Mouse (Mus musculus) midbrain, embryonic 13.5 days (tissue): ENCODE measurements around the gene Pcmt1. TPM values are rescaled to one million over a fixed set of nuclear protein-coding genes. Genes with fewer than 3 reads are reported as not detected.

ENCODE experiments used
- ATAC-seq: fragments of 200-750 bp; cut with Nextera tagmentation; 2 replicates; pipeline ENCODE4 v1.8.0; 2017; ENCODE audit warnings: mild to moderate bottlenecking, moderate TSS enrichment, moderate library complexity
- H3K27ac ChIP-seq: fragments of 300-500 bp; sonication (generic); 2 replicates; pipeline ENCODE4 v1.5.1; 2015; ENCODE audit warnings: inconsistent platforms, mild to moderate bottlenecking, moderate library complexity
- H3K27me3 ChIP-seq: fragments of 300-500 bp; sonication (generic); 2 replicates; pipeline ENCODE4 v1.6.1; 2015; ENCODE audit warnings: mild to moderate bottlenecking, inconsistent platforms
- H3K36me3 ChIP-seq: fragments of 300-500 bp; sonication (generic); 2 replicates; pipeline ENCODE4 v1.6.1; 2015; ENCODE audit warnings: mild to moderate bottlenecking, inconsistent platforms
- H3K4me1 ChIP-seq: fragments of 300-500 bp; sonication (generic); replicated peaks from 2 replicates; pipeline ENCODE4 v1.6.1; 2015; ENCODE audit warnings: inconsistent platforms
- H3K4me2 ChIP-seq: fragments of 300-500 bp; sonication (generic); replicated peaks from 2 replicates; pipeline ENCODE4 v1.6.1; 2015; ENCODE audit warnings: moderate library complexity, mild to moderate bottlenecking, inconsistent platforms
- H3K4me3 ChIP-seq: fragments of 300-500 bp; sonication (generic); replicated peaks from 2 replicates; pipeline ENCODE4 v1.5.1; 2015; ENCODE audit warnings: mild to moderate bottlenecking, inconsistent platforms
- H3K9ac ChIP-seq: fragments of 300-500 bp; sonication (generic); replicated peaks from 2 replicates; pipeline ENCODE4 v1.6.1; 2015; ENCODE audit warnings: mild to moderate bottlenecking, inconsistent platforms
- H3K9me3 ChIP-seq: fragments of 300-500 bp; sonication (generic); 2 replicates; pipeline ENCODE4 v1.6.1; 2016; ENCODE audit warnings: mild to moderate bottlenecking, inconsistent platforms
- WGBS: fragments of 180-500 bp; shearing (Covaris S2); methylation state at CpG from one replicate; pipeline ENCODE4 v1.1.7; 2015; 5-methylcytosine and 5-hydroxymethylcytosine counted together
- polyA plus RNA-seq: library from polyadenylated mRNA; unstranded; fragments of >200 nt; fragmentation: Nextera tagmentation; extraction: Ambion mirVana; gene quantifications from 2 replicates; pipeline ENCODE4 v1.2.1, GENCODE M21; 2015

The Pcmt1 gene
- polyA plus RNA-seq, 1 experiment from 2014 or later: 153 TPM

GRCm38 (mm10) chr10:7608611-7609010 is 72.3 kb downstream of the Pcmt1 start:
- WGBS: 95% methylated on average over 17 of the region's 17 CpGs
- H3K27ac ChIP-seq: no peak overlapping the region
- no peak overlapping the region for H3K9ac ChIP-seq
- H3K36me3 ChIP-seq: peaks cover 29% of the 10 kb centered on the region
- ATAC-seq: no peak
- no peaks in the 10 kb centered on the region for H3K4me1 ChIP-seq
- no peaks in the 10 kb centered on the region for H3K27me3 ChIP-seq
- no peaks in the 10 kb centered on the region for H3K9me3 ChIP-seq
- no peak overlapping the region for H3K4me2 ChIP-seq
- no peak overlapping the region for H3K4me3 ChIP-seq

GRCm38 (mm10) chr10:7606437-7606836 is 74.5 kb downstream of the Pcmt1 start:
- WGBS: 91% methylated on average over 2 of the region's 2 CpGs
- no peaks in the 10 kb centered on the region for H3K9me3 ChIP-seq
- no peaks in the 10 kb centered on the region for H3K27me3 ChIP-seq
- no peaks in the 10 kb centered on the region for H3K4me1 ChIP-seq
- peaks cover 32% of the 10 kb centered on the region for H3K36me3 ChIP-seq
- ATAC-seq: no peak
- no peak overlapping the region for H3K9ac ChIP-seq
- H3K4me3 ChIP-seq: no peak overlapping the region
- H3K4me2 ChIP-seq: no peak overlapping the region
- H3K27ac ChIP-seq: no peak overlapping the region

GRCm38 (mm10) chr10:7605168-7605567 is 75.8 kb downstream of the Pcmt1 start:
- no peak for ATAC-seq
- H3K4me1 ChIP-seq: no peaks in the 10 kb centered on the region
- WGBS: 66% methylated on average over 2 of the region's 2 CpGs
- H3K27me3 ChIP-seq: no peaks in the 10 kb centered on the region
- no peak overlapping the region for H3K9ac ChIP-seq
- no peak overlapping the region for H3K27ac ChIP-seq
- peaks cover 27% of the 10 kb centered on the region for H3K36me3 ChIP-seq
- H3K4me2 ChIP-seq: no peak overlapping the region
- H3K9me3 ChIP-seq: no peaks in the 10 kb centered on the region
- no peak overlapping the region for H3K4me3 ChIP-seq

- 10% methylated on average over 6 of the region's 6 CpGs for WGBS
Observed at GRCm38 (mm10) chr10:7600647-7601046, 80.3 kb downstream of the Pcmt1 start.

GRCm38 (mm10) chr10:7598177-7598576 is 82.8 kb downstream of the Pcmt1 start:
- Histone ChIP-seq H3K9me3 (no peaks in the 10 kb centered on the region), H3K9ac (no peak overlapping the region), H3K27me3 (no peaks in the 10 kb centered on the region), H3K4me3 (no peak overlapping the region), H3K36me3 (peaks cover under 1% of the 10 kb centered on the region; the same call in 1 of the 2 replicates), H3K4me2 (no peak overlapping the region), H3K27ac (no peak overlapping the region), H3K4me1 (no peaks in the 10 kb centered on the region)
- no peak for ATAC-seq
- whole genome bisulfite sequencing: 90% methylated on average over 7 of the region's 7 CpGs

More at GRCm38 (mm10) chr10:7600647-7601046, 80.3 kb downstream of the Pcmt1 start:
- Histone ChIP-seq H3K9me3 (no peaks in the 10 kb centered on the region), H3K4me3 (no peak overlapping the region), H3K9ac (no peak overlapping the region), H3K4me2 (no peak overlapping the region), H3K27me3 (no peaks in the 10 kb centered on the region), H3K27ac (no peak overlapping the region), H3K36me3 (peaks cover 9% of the 10 kb centered on the region; the same call in 1 of the 2 replicates), H3K4me1 (no peaks in the 10 kb centered on the region)
- peak; percentile 31; the same call in 1 of the 2 replicates for ATAC-seq

GRCm38 (mm10) chr10:7596251-7596650 is 84.7 kb downstream of the Pcmt1 start:
- H3K9me3 ChIP-seq: no peaks in the 10 kb centered on the region
- H3K4me2 ChIP-seq: no peak overlapping the region
- H3K27ac ChIP-seq: no peak overlapping the region
- no peak overlapping the region for H3K4me3 ChIP-seq
- WGBS: 74% methylated on average over 1 of the region's 1 CpGs
- peaks cover 16% of the 10 kb centered on the region for H3K4me1 ChIP-seq
- peaks cover 5% of the 10 kb centered on the region for H3K27me3 ChIP-seq
- H3K9ac ChIP-seq: no peak overlapping the region
- no peaks in the 10 kb centered on the region for H3K36me3 ChIP-seq
- no peak for ATAC-seq

- Histone ChIP-seq H3K9ac (no peak overlapping the region), H3K36me3 (no peaks in the 10 kb centered on the region), H3K27me3 (peaks cover 9% of the 10 kb centered on the region), H3K4me2 (no peak overlapping the region), H3K27ac (no peak overlapping the region), H3K4me1 (peaks cover 25% of the 10 kb centered on the region), H3K9me3 (no peaks in the 10 kb centered on the region), H3K4me3 (no peak overlapping the region)
- no peak for ATAC-seq
- WGBS: 62% methylated on average over 7 of the region's 7 CpGs
Observed at GRCm38 (mm10) chr10:7594797-7595196, 86.1 kb downstream of the Pcmt1 start.

- peak overlapping the region; percentile 88 for H3K4me3 ChIP-seq
- peak overlapping the region; percentile 89 for H3K4me2 ChIP-seq
- H3K27me3 ChIP-seq: peaks cover 9% of the 10 kb centered on the region
- ATAC-seq: no peak
- H3K9me3 ChIP-seq: no peaks in the 10 kb centered on the region
- H3K4me1 ChIP-seq: peaks cover 31% of the 10 kb centered on the region
- H3K9ac ChIP-seq: peak overlapping the region; percentile 92
- 6% methylated on average over 8 of the region's 8 CpGs for WGBS
- H3K27ac ChIP-seq: no peak overlapping the region
- H3K36me3 ChIP-seq: no peaks in the 10 kb centered on the region
Observed at GRCm38 (mm10) chr10:7590792-7591191, 90.1 kb downstream of the Pcmt1 start.

- H3K9ac ChIP-seq: peak overlapping the region; percentile 92
- peak overlapping the region; percentile 92 for H3K27ac ChIP-seq
- H3K36me3 ChIP-seq: no peaks in the 10 kb centered on the region
- under 1% methylated on average over 40 of the region's 54 CpGs for WGBS
- H3K4me3 ChIP-seq: peak overlapping the region; percentile 88
- H3K9me3 ChIP-seq: no peaks in the 10 kb centered on the region
- no peak for ATAC-seq
- H3K4me2 ChIP-seq: peak overlapping the region; percentile 89
- peaks cover 31% of the 10 kb centered on the region for H3K4me1 ChIP-seq
- H3K27me3 ChIP-seq: peaks cover 9% of the 10 kb centered on the region
Observed at GRCm38 (mm10) chr10:7590234-7590689, 90.7 kb downstream of the Pcmt1 start.

GRCm38 (mm10) chr10:7589592-7590233 is 91.2 kb downstream of the Pcmt1 start, which contains the start of gene Lrp11:
Gene Lrp11 (plus strand): TSS chr10:7589800.
- Histone ChIP-seq H3K4me1 (peaks cover 31% of the 10 kb centered on the region), H3K4me3 (peak within 1 kb of the TSS; percentile 88), H3K27me3 (peaks cover 9% of the 10 kb centered on the region), H3K27ac (peak within 1 kb of the TSS; percentile 92), H3K9ac (peak within 1 kb of the TSS; percentile 92), H3K9me3 (no peaks in the 10 kb centered on the region), H3K36me3 (no peaks in the 10 kb centered on the region), H3K4me2 (peak within 1 kb of the TSS; percentile 89)
- WGBS: under 1% methylated on average over 50 of the region's 76 CpGs
- peak; percentile 97 for ATAC-seq

GRCm38 (mm10) chr10:7586771-7587170 is 94.2 kb downstream of the Pcmt1 start:
- no peaks in the 10 kb centered on the region for H3K9me3 ChIP-seq
- H3K4me3 ChIP-seq: no peak overlapping the region
- no peak overlapping the region for H3K9ac ChIP-seq
- WGBS: 83% methylated on average over 2 of the region's 2 CpGs
- no peaks in the 10 kb centered on the region for H3K36me3 ChIP-seq
- no peak for ATAC-seq
- H3K4me2 ChIP-seq: no peak overlapping the region
- peaks cover 23% of the 10 kb centered on the region for H3K4me1 ChIP-seq
- H3K27ac ChIP-seq: no peak overlapping the region
- H3K27me3 ChIP-seq: peaks cover 9% of the 10 kb centered on the region

GRCm38 (mm10) chr10:7582891-7583557 is 97.9 kb downstream of the Pcmt1 start:
- Histone ChIP-seq H3K36me3 (no peaks in the 10 kb centered on the region), H3K27me3 (no peaks in the 10 kb centered on the region), H3K9me3 (no peaks in the 10 kb centered on the region), H3K4me2 (no peak overlapping the region), H3K9ac (no peak overlapping the region), H3K27ac (no peak overlapping the region), H3K4me1 (peaks cover 3% of the 10 kb centered on the region; the same call in 1 of the 2 replicates), H3K4me3 (no peak overlapping the region)
- ATAC-seq: peak; percentile 62; the same call in 1 of the 2 replicates
- WGBS: 60% methylated on average over 7 of the region's 7 CpGs
